Mouse (Mus musculus): ENCODE data around the gene Ifna15.

Ifna15 gene

DNA sequence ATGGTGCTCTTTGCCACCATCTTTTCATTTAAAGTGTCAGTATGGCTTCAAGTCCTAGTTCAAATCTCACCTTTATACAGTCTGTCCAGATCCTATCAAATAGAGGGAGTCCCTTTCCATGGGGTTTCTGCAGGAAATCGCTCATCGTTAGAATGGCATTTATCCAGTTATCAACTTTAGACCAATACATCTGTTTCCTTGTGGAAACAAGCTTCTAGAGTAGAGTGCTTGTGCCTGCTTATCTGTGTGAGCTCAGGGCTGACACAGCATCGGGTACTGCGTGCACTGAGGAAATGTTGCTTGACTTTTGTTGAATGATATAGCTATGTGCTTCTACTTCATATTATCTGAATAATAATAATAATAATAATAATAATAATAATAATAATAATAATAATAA lies 44.3 kb downstream of the Ifna15 start:
- no peak for DNase-seq (ENCODE audit: low spot score)

All from embryo, embryonic 10.5 days (tissue).